Mouse (Mus musculus) heart, embryonic 10.5 days (tissue): ENCODE data around the gene Gal. TPM values are rescaled to one million over a fixed set of nuclear protein-coding genes. Genes with fewer than 3 reads are reported as not detected.

Experiments
- DNase-seq: peaks from one replicate; pipeline ENCODE4 v3.0.0-alpha.2; 2017; ENCODE audit warnings: low spot score
- H3K27ac ChIP-seq: fragments of 300-500 bp; sonication (generic); 2 replicates; pipeline ENCODE4 v1.5.1; 2016; ENCODE audit warnings: mild to moderate bottlenecking
- H3K27me3 ChIP-seq: fragments of 300-500 bp; sonication (generic); 2 replicates; pipeline ENCODE4 v1.6.1; 2016; ENCODE audit warnings: mild to moderate bottlenecking; ENCODE audit not compliant: poor library complexity, insufficient read depth, severe bottlenecking
- H3K36me3 ChIP-seq: fragments of 300-500 bp; sonication (generic); 2 replicates; pipeline ENCODE4 v1.6.1; 2016; ENCODE audit warnings: mild to moderate bottlenecking, moderate library complexity
- H3K4me1 ChIP-seq: fragments of 300-500 bp; sonication (generic); 2 replicates; pipeline ENCODE4 v1.6.1; 2016; ENCODE audit warnings: mild to moderate bottlenecking
- H3K4me3 ChIP-seq: fragments of 300-500 bp; sonication (generic); 2 replicates; pipeline ENCODE4 v1.5.1; 2016; ENCODE audit warnings: mild to moderate bottlenecking, moderate library complexity
- H3K9me3 ChIP-seq: fragments of 300-500 bp; sonication (generic); 2 replicates; pipeline ENCODE4 v1.6.1; 2016; ENCODE audit warnings: mild to moderate bottlenecking, moderate library complexity
- WGBS: fragments of 180-500 bp; shearing (Covaris S2); methylation state at CpG from one replicate; pipeline ENCODE4 v1.1.7; 2016; 5-methylcytosine and 5-hydroxymethylcytosine counted together
- polyA plus RNA-seq: library from polyadenylated mRNA; unstranded; fragments of >200 nt; fragmentation: Nextera tagmentation; extraction: Ambion mirVana; gene quantifications from 2 replicates; pipeline ENCODE4 v1.2.1, GENCODE M21; 2016

Gene Gal
- polyA plus RNA-seq, 1 experiment from 2014 or later: 13.5 TPM

DNA sequence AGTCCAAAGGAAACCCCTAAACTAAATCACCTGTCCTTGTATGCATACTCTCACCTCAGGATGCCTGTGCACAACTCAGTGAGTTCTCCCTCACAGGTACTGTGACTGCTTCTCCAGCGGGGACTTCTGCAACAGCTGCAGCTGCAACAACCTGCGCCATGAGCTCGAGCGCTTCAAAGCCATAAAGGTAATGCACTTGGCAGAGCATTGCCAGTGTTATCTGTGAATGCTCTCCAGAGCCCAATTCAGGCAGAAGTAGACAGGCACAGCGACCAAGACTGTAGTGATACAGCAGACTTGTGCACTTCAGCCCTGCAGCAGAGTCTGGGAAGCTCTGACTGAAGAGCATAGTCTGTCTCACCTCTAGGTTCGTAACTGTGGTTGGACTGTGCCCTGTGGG lies 12.0 kb downstream of the Gal start:
- DNase-seq: no peak
- 60% methylated on average over 6 of the region's 6 CpGs for WGBS
- Histone ChIP-seq H3K4me3 (no peak overlapping the region), H3K27me3 (peaks cover 14% of the 10 kb centered on the region; the same call in 1 of the 2 replicates), H3K27ac (no peak overlapping the region), H3K4me1 (peaks cover 19% of the 10 kb centered on the region), H3K36me3 (no peaks in the 10 kb centered on the region), H3K9me3 (no peaks in the 10 kb centered on the region)

DNA sequence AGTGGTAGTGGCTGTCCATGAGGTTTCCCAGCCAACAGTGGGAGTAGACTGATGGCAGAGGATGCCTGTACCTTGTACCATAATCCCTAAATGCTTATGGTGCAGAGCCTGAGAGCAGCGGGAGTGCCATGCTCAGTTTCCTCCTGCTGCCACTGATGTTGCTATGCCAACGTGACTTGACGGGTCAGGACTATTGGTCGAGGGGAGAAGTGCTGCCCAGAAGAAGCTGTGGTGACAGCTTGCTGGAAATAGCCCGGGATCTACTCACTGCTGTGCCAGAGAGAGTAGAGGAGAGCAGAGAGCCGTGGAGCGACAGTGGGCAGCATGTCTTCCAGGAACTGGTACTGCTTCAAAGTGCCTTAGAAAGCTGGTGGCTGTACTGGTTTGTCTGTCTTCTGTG lies 12.4 kb downstream of the Gal start:
- 44% methylated on average over 7 of the region's 7 CpGs for WGBS
- Histone ChIP-seq H3K36me3 (no peaks in the 10 kb centered on the region), H3K4me1 (peaks cover 23% of the 10 kb centered on the region), H3K4me3 (no peak overlapping the region), H3K9me3 (no peaks in the 10 kb centered on the region), H3K27ac (no peak overlapping the region), H3K27me3 (peaks cover 14% of the 10 kb centered on the region; the same call in 1 of the 2 replicates)
- no peak for DNase-seq

DNA sequence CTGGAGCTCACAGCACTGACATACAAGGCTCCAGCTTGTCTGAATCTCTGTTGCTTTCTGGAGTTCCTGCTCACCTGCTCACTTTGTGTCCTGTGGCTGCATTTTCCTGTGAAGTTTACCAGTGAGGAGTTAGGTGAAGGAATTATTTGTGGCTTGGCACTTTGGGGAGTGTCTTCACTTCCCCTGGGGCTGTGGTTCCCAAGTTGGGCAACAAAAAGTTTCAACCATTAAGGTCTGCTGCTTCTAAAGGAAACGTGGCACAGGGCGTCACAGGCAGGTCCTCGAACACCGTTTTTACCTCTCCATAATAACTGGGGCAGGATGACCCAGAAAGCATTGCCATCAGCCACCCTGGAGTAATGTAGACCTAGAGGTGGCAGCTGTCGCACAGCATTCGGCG lies 12.8 kb downstream of the Gal start:
- H3K27ac ChIP-seq: no peak overlapping the region
- H3K9me3 ChIP-seq: no peaks in the 10 kb centered on the region
- H3K4me1 ChIP-seq: peaks cover 27% of the 10 kb centered on the region
- H3K4me3 ChIP-seq: no peak overlapping the region
- no peaks in the 10 kb centered on the region for H3K36me3 ChIP-seq
- 61% methylated on average over 7 of the region's 7 CpGs for WGBS
- peaks cover 14% of the 10 kb centered on the region; the same call in 1 of the 2 replicates for H3K27me3 ChIP-seq
- no peak for DNase-seq

GRCm38 (mm10) chr19:3400057-3400456 lies 14.3 kb downstream of the Gal start:
- no peaks in the 10 kb centered on the region for H3K9me3 ChIP-seq

GRCm38 (mm10) chr19:3394216-3394615 lies 20.1 kb downstream of the Gal start:
- Histone ChIP-seq H3K9me3 (peaks cover 3% of the 10 kb centered on the region; the same call in 1 of the 2 replicates), H3K27ac (no peak overlapping the region), H3K27me3 (no peaks in the 10 kb centered on the region), H3K4me1 (peaks cover 37% of the 10 kb centered on the region), H3K36me3 (no peaks in the 10 kb centered on the region), H3K4me3 (no peak overlapping the region)
- WGBS: 69% methylated on average over 3 of the region's 3 CpGs
- no peak for DNase-seq

More at GRCm38 (mm10) chr19:3400057-3400456, 14.3 kb downstream of the Gal start:
- Histone ChIP-seq H3K27me3 (peaks cover 7% of the 10 kb centered on the region; the same call in 1 of the 2 replicates), H3K27ac (no peak overlapping the region), H3K4me3 (no peak overlapping the region), H3K4me1 (peaks cover 30% of the 10 kb centered on the region), H3K36me3 (no peaks in the 10 kb centered on the region)
- 90% methylated on average over 4 of the region's 4 CpGs for WGBS
- DNase-seq: no peak

DNA sequence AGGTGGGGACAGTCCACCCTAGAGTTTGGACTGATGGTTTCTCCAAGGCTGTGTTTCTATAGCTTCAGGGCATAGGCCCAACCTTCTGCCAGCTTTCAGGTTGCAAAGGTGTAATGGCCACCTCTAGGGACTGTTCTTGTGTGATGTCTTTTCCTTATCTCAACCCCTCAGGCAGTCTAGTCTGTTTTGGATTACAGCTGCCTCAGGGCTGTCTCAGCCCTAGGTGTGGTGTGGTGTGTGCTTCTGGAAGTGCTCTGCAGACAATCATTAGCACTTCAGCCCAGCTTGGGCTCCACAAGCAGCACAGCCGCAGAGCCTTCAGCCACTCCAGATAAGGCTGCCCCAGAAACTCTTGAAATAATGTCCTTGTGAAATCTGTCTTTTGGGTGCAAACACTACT lies 22.0 kb downstream of the Gal start:
- H3K4me3 ChIP-seq: no peak overlapping the region
- whole genome bisulfite sequencing: 19% methylated on average over 1 of the region's 1 CpGs

DNA sequence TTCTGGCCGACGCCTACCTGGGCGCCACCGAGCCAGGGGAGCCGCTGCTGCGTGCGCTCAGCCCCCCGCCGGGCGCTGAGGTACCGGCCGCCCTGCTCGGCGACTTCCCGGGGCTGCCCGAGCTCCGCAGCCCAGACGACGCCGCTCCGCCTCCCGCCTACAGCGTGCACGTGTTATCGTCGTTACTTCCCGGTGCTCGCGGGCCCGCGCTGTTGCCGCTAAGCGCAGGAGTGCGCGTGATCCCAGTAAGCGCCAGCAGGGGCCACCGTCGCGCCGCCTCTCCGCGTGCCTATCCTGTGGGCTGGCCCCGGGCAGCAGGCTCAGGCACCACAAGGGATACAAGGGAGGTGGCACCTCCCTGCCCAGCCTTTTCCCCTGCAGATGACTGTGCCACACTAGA lies 25.3 kb downstream of the Gal start:
- H3K27me3 ChIP-seq: no peaks in the 10 kb centered on the region
- H3K36me3 ChIP-seq: peaks cover 5% of the 10 kb centered on the region; the same call in 1 of the 2 replicates
- WGBS: under 1% methylated on average over 39 of the region's 43 CpGs
- H3K9me3 ChIP-seq: peaks cover 3% of the 10 kb centered on the region; the same call in 1 of the 2 replicates
- DNase-seq: peak; percentile 94
- H3K27ac ChIP-seq: peak overlapping the region; percentile 88
- H3K4me3 ChIP-seq: peak overlapping the region; percentile 62
- peaks cover 30% of the 10 kb centered on the region for H3K4me1 ChIP-seq

More for the DNA sequence above, 22.0 kb downstream of the Gal start:
- Histone ChIP-seq H3K9me3 (peaks cover 3% of the 10 kb centered on the region; the same call in 1 of the 2 replicates), H3K27ac (no peak overlapping the region), H3K36me3 (no peaks in the 10 kb centered on the region), H3K4me1 (peaks cover 44% of the 10 kb centered on the region), H3K27me3 (no peaks in the 10 kb centered on the region)
- no peak for DNase-seq

GRCm38 (mm10) chr19:3388629-3389057 lies 25.7 kb downstream of the Gal start, which contains the start of gene Tesmin:
Gene Tesmin (plus strand): TSS chr19:3388857.
- peak within 1 kb of the TSS; percentile 88 for H3K27ac ChIP-seq

DNA sequence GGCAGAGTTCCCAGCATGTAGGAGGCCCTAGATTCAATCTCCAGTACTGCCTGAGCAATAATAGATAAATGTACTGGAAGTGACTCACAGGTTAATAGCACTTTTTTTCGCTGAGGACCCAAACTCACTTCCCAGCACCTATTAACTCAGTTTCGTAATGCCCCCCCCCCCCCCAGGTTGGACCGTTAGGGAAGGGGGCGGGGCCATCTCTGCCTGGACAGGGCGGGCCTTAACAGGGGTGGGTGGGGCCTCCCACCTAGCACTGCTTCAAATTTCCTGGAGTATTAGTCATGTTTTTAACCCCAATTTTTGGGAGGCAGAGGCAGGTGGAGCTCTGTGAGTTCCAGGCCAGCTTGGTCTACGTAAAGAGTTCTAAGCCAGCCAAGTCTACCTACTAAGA lies 26.3 kb downstream of the Gal start:
- peaks cover 7% of the 10 kb centered on the region; the same call in 1 of the 2 replicates for H3K36me3 ChIP-seq
- H3K4me1 ChIP-seq: peaks cover 23% of the 10 kb centered on the region
- H3K27me3 ChIP-seq: 0 out of 2 replicates have a peak, but pooled peaks cover 3% of the 10 kb centered on the region
- no peak overlapping the region for H3K4me3 ChIP-seq
- no peak overlapping the region for H3K27ac ChIP-seq
- peaks cover 3% of the 10 kb centered on the region; the same call in 1 of the 2 replicates for H3K9me3 ChIP-seq
- 59% methylated on average over 6 of the region's 6 CpGs for WGBS
- DNase-seq: no peak

More at GRCm38 (mm10) chr19:3388629-3389057, 25.7 kb downstream of the Gal start, which contains the start of gene Tesmin:
- peak; percentile 95 for DNase-seq
- H3K9me3 ChIP-seq: peaks cover 3% of the 10 kb centered on the region; the same call in 1 of the 2 replicates
- H3K4me1 ChIP-seq: peaks cover 26% of the 10 kb centered on the region
- H3K4me3 ChIP-seq: peak within 1 kb of the TSS; percentile 62
- WGBS: 4% methylated on average over 33 of the region's 33 CpGs
- 0 out of 2 replicates have a peak, but pooled peaks cover 3% of the 10 kb centered on the region for H3K27me3 ChIP-seq
- peaks cover 7% of the 10 kb centered on the region; the same call in 1 of the 2 replicates for H3K36me3 ChIP-seq

- Histone ChIP-seq H3K4me1 (no peaks in the 10 kb centered on the region; the same call in 1 of the 2 replicates), H3K27me3 (no peaks in the 10 kb centered on the region), H3K27ac (no peak overlapping the region), H3K36me3 (peaks cover 24% of the 10 kb centered on the region; the same call in 1 of the 2 replicates), H3K4me3 (no peak overlapping the region), H3K9me3 (no peaks in the 10 kb centered on the region)
- WGBS: 95% methylated on average over 3 of the region's 3 CpGs
- DNase-seq: no peak
Measured at GRCm38 (mm10) chr19:3378614-3379013, 35.7 kb downstream of the Gal start.

DNA sequence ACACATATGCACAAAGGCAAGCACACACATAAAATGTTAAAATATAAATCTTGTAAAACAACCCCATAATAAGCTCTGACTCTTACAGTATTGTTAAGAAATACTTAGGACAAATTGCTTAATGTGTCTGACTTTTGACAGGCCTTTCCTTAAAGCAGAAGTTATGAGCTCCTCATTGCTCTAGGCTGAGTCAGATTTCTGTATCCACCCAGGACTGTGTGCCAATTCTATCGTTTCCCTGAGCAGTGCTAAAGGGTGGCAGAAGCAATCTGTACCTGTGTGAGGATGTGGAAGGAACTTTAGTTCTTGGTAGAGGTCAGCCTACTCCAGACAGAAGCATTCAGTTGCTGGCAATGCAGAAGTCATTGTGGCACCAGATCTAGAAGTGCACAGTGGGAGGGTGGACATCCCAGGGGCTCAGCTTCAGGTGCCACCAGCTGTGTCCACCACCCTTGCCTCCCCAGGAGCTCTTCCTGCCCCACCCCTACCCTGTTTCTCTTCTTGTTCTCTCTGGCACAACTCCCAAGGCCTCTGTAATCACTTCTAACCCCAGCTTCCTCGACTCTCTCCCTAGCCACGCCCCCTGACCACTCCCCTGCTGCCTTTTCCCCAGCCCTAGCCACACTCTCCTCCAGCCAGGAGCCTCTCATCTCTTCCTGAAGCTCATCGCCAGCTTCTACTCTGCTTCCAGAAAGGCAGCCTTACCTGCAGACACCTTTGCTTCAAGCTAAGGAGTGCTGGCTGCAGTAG lies 37.2 kb downstream of the Gal start:
- Histone ChIP-seq H3K9me3 (no peaks in the 10 kb centered on the region), H3K4me1 (no peaks in the 10 kb centered on the region; the same call in 1 of the 2 replicates), H3K4me3 (no peak overlapping the region), H3K36me3 (peaks cover 29% of the 10 kb centered on the region; the same call in 1 of the 2 replicates), H3K27ac (no peak overlapping the region), H3K27me3 (no peaks in the 10 kb centered on the region)
- WGBS: 29% methylated on average over 4 of the region's 4 CpGs
- no peak for DNase-seq

DNA sequence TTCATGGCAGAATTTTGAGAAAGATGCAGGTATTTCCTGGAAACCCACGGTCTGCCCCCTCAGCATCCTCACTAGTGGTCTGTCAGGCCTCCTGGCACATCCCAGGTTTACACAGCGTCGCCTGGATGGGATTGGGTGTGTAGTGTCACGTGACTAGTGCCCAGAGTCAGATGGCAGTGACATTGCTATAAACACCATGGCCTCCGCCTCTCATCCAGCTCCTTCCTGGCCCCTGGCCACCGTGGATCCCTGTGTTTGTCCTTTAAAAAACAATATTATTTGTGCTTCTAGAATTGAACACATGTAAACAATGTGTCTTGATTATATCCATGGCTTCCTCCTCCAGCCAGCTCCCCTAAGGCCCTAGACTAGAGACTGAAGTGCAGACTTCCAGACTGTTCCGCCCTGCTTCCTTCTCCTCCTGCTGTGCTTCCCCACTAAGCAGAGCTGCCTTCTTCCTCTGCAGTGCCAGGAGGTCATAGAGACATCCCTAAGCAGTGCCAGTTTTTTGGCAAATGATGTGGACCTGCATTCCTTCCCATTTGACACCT lies 38.3 kb downstream of the Gal start:
- Histone ChIP-seq H3K4me3 (no peak overlapping the region), H3K27ac (no peak overlapping the region), H3K9me3 (no peaks in the 10 kb centered on the region), H3K4me1 (no peaks in the 10 kb centered on the region; the same call in 1 of the 2 replicates), H3K36me3 (peaks cover 24% of the 10 kb centered on the region; the same call in 1 of the 2 replicates), H3K27me3 (no peaks in the 10 kb centered on the region)
- no peak for DNase-seq
- 65% methylated on average over 7 of the region's 7 CpGs for WGBS

GRCm38 (mm10) chr19:3374028-3374427 lies 40.3 kb downstream of the Gal start:
- 58% methylated on average over 2 of the region's 2 CpGs for WGBS
- no peaks in the 10 kb centered on the region for H3K9me3 ChIP-seq
- no peaks in the 10 kb centered on the region; the same call in 1 of the 2 replicates for H3K4me1 ChIP-seq
- no peak overlapping the region for H3K4me3 ChIP-seq
- H3K27me3 ChIP-seq: no peaks in the 10 kb centered on the region
- H3K27ac ChIP-seq: no peak overlapping the region
- peaks cover 19% of the 10 kb centered on the region; the same call in 1 of the 2 replicates for H3K36me3 ChIP-seq
- DNase-seq: no peak
